Mouse (Mus musculus) embryo, embryonic 10 days (tissue): ENCODE measurements around the gene Ormdl3.
A peak's percentile ranks its signal among the peaks of the same experiment; 100 is the strongest.

Experiments
- DNase-seq: peaks from one replicate; pipeline ENCODE4 v3.0.0-alpha.2; 2015; ENCODE audit warnings: low spot score

The Ormdl3 gene

DNA sequence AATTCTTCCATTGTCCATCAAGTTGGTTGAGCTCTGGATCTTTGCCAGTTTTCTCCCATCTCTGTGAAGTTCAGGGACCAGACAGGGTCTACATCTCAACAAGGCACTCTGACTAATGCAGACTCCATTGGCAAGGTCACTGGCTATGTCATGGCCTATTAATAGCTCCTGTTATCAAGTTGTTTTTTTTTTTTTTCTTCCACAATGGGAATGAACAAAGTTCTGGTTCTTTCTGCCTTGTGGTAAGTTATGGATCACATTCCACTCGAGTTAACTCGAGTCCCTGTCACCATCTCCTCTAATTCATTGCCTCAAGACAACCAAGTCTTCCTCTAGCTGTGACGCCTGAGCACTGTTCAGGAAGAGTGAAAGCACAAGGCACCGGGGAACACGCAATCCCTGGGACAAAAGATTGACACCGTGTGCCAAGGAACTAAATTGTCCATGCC, 1.7 kb upstream of the Ormdl3 start:
- DNase-seq, result no peak

GRCm38 (mm10) chr11:98587684-98588546, 747 bp upstream of the Ormdl3 start:
- DNase-seq, result peak; percentile 74

- DNase-seq, result peak; percentile 30
Observed at GRCm38 (mm10) chr11:98586087-98586891, 879 bp downstream of the Ormdl3 start.

DNA sequence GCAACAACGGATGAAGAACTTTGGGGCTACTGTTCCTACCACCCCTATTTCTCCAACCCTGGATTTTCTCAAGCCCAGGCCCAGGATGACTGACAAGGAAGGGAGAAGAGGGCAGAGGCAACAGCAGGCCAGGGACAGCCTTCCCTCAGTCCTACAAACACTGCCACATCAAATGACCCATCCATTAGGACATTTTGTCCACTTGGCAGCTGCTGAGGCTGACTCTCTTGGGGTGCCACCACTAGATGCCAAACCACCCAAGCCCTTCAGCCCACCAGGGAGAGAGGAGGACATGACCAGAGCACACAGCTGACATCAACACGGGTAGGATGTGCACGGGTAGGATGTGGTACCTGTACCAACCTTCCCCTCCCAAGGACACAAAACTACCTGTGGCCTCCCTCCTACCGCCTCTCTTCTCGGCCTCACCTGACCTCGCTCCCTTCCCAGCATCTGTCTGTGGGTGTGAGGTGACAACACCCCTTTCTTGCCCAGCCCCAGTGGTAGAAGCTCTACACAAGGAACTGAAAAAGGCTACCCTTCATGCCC, 2.5 kb downstream of the Ormdl3 start:
- no peak for DNase-seq

DNA sequence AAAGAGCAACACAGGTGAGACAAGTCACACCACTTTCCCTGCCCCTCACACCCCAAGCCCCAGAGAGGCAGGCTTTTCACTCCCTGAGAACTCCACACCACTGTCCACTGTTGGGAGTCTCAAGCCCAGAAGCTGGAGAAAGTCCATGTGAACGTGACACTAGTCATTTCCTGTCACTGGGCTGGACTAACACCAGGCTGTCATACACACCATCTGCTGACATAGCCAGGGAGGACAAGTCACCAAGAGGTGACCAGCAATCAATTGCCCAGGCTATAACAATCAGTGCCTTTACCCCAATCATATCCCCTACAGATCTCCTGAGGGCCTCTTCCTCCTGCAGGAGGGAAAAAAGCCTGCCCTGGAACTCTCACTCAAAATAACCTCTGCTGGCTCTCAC, 3.0 kb downstream of the Ormdl3 start:
- no peak for DNase-seq

DNA sequence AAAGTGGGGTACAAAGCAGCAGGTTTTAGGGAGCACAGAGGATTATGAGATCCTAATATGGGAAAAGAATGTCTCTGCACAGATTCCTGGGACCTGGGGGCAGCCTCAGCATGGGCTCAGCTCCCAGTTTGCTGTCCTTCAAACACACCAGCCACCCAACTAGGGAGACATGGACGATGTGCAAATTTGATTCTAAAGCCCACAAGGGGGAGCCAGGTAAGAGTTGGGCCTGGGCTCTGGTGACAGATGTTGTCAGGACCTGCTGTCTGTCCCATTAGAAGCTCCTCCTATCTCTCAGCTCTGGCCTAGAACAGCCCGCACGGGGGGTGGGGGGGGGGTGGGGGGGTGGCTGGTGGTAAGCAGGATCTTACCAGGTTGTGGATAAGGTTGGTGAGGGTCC, 3.6 kb downstream of the Ormdl3 start:
- no peak for DNase-seq

GRCm38 (mm10) chr11:98583265-98583552, 4.0 kb downstream of the Ormdl3 start:
- no peak for DNase-seq

DNA sequence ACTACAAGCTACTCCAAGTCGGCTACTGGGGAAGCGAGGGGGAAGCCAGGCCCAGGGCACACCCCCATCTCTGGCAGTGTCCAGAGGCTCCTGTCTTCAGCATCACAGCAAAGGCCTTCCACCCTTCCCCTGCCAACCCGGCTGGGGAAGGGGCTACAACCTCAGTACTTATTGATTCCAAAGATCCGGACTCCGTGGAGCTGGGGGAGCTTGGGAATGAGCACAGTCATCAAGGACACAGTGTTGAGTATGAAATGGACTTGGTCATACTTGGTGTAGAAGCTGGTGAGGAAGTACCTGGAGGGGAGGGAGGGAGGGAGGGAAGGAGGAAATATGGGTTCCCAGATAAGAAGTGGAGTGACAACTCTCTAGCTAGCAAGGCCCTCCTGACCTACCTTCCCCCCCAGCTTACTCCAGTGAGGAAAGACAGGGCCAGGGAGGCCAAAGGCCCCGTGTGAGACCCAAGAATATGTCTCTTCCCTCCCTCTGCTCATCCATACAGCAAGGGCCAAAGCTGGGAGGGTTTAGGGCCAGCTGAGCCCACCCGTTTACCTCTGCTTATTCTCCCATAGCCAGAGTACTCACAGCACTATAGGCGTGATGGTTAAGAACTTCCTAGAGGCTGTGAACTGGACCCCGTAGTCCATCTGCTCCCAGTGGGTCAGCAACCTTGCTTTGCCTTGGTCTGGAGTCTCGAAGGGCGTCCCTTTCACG, 4.5 kb downstream of the Ormdl3 start:
- no peak for DNase-seq

DNA sequence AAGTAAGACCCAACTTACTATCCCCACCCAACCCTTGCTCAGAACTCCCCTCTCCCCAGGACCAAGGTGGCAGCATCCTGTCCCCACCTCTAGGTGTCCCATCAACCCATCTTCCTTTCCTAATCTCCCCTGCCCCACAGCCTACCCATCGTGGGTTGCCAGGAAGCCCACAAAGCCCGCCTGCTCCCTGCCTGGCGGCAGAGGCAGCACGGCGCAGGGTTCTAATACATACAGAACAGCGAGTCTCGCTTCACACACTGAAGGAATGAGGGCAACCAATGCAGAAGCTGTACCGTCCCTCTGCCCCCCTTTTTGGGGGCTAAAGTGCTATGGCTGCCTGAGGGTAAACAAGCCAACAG, 5.2 kb downstream of the Ormdl3 start:
- no peak for DNase-seq

DNA sequence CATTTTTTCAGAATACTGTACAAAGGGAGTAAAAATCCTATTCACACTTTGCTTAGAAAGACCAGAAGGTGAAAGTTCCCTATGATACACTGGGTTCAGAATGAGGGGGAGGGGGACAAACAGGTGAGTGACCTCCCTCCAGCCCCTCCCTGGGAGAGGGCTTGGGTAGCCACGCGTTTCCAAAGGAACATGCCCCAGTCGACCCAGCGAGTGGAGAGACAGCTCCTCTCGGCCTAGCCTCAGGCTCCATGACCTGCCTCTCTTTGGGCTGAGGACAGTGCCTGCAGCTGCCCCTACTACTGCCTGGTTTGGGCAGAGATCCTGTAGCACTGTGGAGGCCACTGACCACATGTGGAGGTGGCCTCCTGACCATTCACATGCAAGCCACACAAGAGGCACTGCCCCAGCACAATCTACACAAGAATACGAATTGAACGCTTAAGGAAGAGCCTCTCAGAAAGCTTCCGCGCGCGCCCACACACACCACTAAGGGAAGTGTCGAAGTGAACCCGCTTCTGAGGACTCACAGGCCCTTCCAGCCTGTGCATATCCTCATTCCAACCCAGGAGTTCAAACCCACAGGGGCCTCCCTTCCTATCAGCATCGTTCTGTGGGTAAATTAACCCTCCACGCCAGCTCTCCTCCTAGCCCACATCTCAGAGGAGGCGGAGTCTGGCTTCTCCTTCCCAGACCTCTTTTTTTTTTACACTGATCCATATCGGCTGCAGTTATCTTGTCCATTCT, 5.7 kb downstream of the Ormdl3 start:
- no peak for DNase-seq

- DNase-seq, result no peak
Observed at GRCm38 (mm10) chr11:98580301-98581121, 6.7 kb downstream of the Ormdl3 start.

GRCm38 (mm10) chr11:98577776-98578175, 9.4 kb downstream of the Ormdl3 start:
- no peak for DNase-seq

- DNase-seq, result no peak
Observed at GRCm38 (mm10) chr11:98569461-98569860, 17.7 kb downstream of the Ormdl3 start.

DNA sequence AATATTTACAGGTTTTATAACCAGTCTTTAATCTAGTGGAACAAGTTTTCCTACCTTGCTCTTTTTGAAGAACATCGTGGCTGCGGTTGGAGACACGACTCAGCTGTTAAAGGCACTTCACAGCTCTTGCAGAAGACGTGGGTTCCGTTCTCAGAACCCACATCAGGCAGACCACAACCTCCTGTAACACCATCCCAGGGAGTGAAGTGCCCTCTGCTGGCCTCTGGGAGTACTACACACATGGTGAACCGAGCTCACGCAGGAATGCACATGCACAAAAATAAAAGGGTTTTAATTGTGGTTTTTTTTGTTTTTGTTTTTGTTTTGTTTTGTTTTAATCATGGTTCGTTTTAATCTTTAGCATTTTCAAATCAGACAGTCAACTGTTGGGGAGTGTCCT, 18.8 kb downstream of the Ormdl3 start:
- no peak for DNase-seq

GRCm38 (mm10) chr11:98563921-98564414, 23.2 kb downstream of the Ormdl3 start:
- DNase-seq, result no peak

DNA sequence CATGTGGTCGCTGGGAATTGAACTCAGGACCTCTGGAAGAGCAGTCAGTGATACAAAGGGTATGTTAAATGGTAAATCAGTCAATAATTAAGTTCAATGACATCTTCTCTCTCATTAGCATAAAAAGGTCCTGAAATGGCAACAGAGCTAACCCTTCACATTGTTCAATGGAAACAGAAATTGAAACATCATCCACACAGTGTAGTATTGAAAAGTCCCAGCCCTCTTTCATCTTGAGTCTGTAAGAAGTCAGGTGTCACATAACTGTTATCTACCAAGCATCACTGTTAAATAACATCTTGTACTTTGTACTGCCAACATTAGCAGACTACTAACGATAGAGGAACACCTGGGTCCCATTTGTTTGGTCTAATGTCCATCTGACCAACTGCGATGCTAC, 24.1 kb downstream of the Ormdl3 start:
- DNase-seq, result no peak

DNA sequence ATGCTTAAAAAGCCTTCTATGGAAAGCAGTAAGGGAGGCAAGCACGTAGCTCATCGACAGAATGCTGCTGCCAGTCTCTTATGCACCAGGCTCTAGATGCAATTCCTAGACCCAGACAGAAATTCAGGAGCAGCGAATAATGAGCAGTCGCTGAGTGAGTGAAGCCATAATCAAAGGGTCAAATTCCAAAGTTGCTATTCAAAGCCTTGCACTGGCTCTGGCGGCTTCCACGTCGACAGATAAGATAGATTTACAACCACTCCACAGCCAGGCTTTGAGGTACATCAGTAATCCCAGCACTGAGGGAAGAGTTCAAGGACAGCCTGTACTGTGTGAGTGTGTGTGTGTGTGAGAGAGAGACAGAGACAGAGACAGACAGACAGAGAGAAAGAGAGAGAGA, 26.2 kb downstream of the Ormdl3 start:
- peak; percentile 34 for DNase-seq

DNA sequence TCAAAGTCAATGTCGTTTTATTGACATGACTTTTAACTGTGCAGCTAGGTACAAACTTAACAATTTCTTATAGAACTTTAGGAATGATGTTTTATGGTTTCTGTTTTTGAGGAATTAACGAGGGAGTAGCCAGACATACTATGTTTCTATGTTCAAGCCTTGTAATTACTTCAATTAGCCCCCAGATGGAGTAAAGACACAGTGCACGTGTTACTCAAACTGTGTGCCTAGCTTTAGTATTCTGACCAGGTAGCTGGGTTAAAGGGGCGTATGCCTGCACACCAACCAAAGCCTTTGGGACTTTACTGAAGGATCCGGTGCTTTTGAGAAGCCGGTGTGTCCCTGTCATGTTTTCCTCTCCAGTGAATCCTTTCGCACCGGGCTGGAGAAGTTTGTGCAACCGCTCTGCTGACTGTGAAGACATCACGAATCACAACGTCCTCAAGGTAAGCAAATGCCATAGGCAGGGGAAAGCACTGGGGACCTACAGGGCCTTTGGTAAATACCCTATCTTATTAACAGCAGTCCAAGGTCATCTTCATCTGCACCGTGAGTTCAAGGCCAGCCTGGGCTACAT, 32.0 kb downstream of the Ormdl3 start:
- DNase-seq, result no peak

DNA sequence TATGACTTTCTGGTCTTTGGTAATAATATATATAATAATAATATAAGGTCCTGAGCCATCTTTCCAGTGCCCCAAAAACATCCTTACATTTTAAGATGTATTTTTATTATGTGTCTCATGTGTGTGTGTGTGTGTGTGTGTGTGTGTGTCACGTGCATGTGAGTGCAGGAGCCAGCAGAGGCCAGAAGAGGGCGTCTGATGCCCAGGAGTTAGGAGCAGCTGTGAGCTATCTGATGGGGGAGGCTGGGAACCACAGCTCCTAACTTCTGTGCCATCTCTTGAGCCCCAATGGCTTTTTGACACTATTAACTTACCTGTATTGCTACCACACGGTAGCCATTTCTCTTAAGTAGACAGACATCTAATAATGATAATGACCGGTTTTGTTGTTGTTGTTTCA, 33.2 kb downstream of the Ormdl3 start:
- no peak for DNase-seq
